Mouse (Mus musculus) embryo, embryonic 11.5 days (tissue): ENCODE measurements at regions not wholly inside any gene's neighbourhood (a gene's known extent, or its start where the extent isn't known, plus 50 kb on each side); places are given as distances from the start of the nearest gene placed in this dataset.

ENCODE experiments used
- DNase-seq: peaks from one replicate; pipeline ENCODE4 v3.0.0-alpha.2; 2012; ENCODE audit warnings: low read depth, low spot score

DNA sequence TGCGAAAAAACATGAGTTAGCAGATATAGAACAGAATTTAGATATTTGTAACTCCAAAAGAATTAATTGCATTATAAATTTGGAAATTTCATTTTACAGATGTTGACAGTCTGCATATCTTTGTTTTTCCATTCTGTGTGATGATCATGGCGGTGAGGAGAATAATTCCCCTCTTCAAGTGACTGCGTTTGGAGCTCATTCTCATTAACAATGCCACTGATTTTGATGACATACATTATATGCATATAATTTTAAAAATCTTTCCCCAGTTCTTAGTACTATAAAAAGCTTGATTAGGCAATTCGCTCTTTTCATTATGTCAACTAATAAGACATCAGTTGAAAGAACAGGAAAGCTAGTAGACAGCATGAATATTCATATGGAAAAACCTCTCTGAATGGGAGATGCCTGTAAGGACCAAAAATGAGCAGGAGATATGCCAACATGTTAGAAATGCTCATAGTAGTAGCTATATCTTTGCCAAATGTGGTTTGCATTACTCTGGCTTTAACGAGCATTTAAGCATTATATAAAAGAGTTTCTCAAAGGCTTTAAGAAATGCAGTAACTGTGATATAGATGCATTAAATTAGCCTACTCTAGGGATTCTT lies 849.2 kb upstream of the Cldn34c4 start:
- no peak for DNase-seq

DNA sequence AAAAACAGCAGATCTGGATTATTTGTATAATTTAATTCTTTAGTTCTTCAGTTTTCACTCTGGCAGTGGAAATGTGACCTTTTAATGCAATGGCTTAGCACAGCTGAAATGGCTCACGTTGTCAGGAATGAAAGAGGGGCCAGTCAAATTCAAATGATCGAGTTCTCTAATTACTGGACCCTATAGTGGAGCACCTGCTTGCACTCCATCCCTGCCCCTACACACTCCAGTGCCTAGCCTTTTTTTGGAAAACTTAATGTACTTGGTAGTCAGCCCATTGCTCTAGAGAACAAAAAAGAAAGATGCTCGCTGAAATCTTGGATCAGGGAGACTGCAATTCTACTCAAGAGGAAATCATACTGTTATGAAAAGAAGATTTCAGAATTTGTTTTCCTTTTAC lies 841.0 kb upstream of the Cldn34c4 start:
- no peak for DNase-seq

DNA sequence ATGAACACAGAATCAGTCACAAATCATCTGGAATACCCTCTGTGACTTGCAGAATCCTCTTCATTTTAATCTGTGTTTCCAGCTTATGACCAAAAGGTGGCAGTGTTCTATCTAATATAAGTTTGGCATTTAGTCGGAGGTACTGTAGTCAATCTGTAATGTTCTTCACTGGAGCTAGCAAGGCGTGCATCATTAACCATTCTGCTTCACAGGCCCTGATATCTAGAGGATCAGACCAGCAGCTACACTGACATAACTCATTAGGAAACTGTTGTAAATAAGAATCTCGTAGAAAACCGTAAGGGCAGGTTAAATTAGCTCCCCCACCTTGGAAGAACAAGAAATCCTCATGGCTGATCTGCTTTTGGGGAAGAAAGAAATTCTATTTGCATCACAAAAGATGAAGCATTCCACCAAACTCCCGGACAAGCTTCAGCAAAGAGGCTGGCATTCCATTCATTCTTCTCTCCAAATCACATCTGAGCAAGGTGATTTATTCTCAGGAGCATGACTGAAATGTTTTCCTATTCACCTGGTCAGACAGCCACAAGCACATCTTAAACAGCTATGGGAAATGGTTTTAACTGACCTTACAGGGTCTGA lies 840.0 kb upstream of the Cldn34c4 start:
- peak; percentile 8 for DNase-seq
